Mouse (Mus musculus): Measurements from ENCODE around the gene Lrfn2. TPM values are rescaled to one million over a fixed set of nuclear protein-coding genes. Genes with fewer than 3 reads are reported as not detected.

Gene Lrfn2
- polyA plus RNA-seq, 1 experiment, result 3.1 TPM

DNA sequence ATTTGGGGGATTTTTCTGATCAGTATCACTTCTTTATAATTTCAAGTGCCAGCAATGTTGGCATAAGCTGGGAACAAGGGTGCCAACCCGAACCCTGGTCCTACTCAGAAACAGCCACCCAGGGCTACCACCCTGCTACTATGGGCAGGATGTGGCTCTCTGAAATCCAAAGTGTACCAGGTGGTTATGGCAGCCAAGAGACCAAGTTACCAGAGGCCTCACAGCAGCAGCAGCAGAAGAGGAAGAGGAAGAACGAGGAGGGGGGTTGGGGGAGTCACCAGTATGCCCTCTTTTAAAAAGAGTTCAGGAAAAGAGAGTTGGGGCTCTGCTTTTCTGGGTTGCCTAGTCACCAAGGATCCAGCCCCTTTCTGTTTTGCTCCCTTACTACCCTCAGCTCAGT lies 147.5 kb downstream of the Lrfn2 start:
- 64% methylated on average over 2 of the region's 2 CpGs for WGBS
- Histone ChIP-seq H3K27me3 (ENCODE audit: control insufficient read depth, insufficient read depth, low read length) (no peaks in the 10 kb centered on the region), H3K4me1 (ENCODE audit: control insufficient read depth, insufficient read depth, low read length) (no peaks in the 10 kb centered on the region; the same call in 1 of the 2 replicates), H3K27ac (ENCODE audit: insufficient read depth, low read length) (no peak overlapping the region), H3K4me3 (replicated peaks; ENCODE audit: insufficient read depth, low read depth, low read length) (no peak overlapping the region)
- TF ChIP-seq CTCF (IDR thresholded peaks at IDR 0.05; ENCODE audit: borderline replicate concordance, insufficient read depth, low read depth, low read length), result no peak
- no peak for TF ChIP-seq POLR2A (IDR thresholded peaks at IDR 0.05; ENCODE audit: borderline replicate concordance, insufficient read depth, low read length)
- DNase-seq, result no peak

DNA sequence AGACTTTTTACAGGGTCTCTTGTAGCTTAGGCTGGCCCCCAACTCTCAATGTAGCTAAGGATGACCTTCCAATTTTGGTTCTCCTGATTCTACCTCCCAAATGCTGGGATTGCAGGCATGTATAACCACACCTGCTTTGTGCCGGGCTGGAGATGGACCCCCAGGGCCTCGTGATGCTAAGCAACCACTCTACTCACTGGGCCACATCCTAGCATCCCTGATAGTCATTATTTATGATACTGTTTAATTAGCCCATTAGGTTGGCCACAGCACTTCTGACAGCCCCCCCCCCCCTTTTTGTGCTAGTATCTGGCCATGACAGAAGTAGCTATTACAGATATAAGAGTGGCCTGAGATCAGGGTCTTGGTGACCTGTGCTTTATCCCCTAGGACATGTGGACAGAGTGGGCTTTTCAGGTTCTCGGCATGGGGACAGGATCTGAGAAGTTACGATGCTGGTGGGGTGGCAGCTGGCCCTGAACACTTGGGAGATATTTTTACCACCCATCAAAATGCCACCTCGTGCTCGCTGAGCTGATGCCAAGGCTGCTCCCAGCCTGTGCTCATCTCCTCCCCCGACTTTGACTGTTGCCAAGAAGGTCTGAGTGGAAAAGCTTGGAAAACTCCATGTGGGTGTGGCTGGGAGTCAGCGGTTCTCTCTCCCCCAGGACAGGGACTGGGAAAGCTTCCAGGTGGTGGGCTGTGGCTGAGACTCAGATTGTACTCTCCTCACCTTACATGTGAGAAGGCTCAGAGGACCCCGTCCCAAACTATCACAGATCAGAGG lies 151.6 kb downstream of the Lrfn2 start:
- no peak overlapping the region for H3K4me3 ChIP-seq (replicated peaks; ENCODE audit: insufficient read depth, low read depth, low read length)
- no peaks in the 10 kb centered on the region; the same call in 1 of the 2 replicates for H3K4me1 ChIP-seq (ENCODE audit: control insufficient read depth, insufficient read depth, low read length)
- DNase-seq, result peak; percentile 9
- 26% methylated on average over 9 of the region's 9 CpGs for WGBS
- TF ChIP-seq CTCF (IDR thresholded peaks at IDR 0.05; ENCODE audit: borderline replicate concordance, insufficient read depth, low read depth, low read length), result no peak
- H3K27ac ChIP-seq (ENCODE audit: insufficient read depth, low read length), result no peak overlapping the region
- no peaks in the 10 kb centered on the region; the same call in 1 of the 2 replicates for H3K27me3 ChIP-seq (ENCODE audit: control insufficient read depth, insufficient read depth, low read length)

DNA sequence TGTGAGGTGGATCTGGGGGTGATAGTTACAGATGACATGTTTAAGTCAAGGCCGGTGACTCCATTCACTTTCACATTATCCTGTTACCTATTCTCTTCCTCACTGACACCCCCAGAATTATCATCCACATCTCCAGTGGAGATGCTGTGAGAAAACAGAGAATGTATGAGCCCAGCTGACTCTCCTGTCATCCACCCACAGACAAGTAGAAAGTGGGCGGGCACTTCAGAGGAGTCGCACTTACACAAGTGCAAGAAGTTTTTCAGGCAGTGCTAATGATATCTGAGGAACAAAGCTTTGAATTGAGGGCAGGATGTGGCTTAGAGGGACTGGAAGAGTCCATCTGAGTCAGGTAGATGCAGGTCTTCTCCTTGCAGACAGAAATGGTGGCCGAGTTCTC lies 152.9 kb downstream of the Lrfn2 start:
- 98% methylated on average over 4 of the region's 4 CpGs for WGBS
- DNase-seq, result no peak
- H3K27ac ChIP-seq (ENCODE audit: insufficient read depth, low read length), result no peak overlapping the region
- no peak overlapping the region for H3K4me3 ChIP-seq (replicated peaks; ENCODE audit: insufficient read depth, low read depth, low read length)
- no peaks in the 10 kb centered on the region; the same call in 1 of the 2 replicates for H3K4me1 ChIP-seq (ENCODE audit: control insufficient read depth, insufficient read depth, low read length)
- TF ChIP-seq CTCF (IDR thresholded peaks at IDR 0.05; ENCODE audit: borderline replicate concordance, insufficient read depth, low read depth, low read length), result no peak
- no peak for TF ChIP-seq POLR2A (IDR thresholded peaks at IDR 0.05; ENCODE audit: borderline replicate concordance, insufficient read depth, low read length)
- no peaks in the 10 kb centered on the region; the same call in 1 of the 2 replicates for H3K27me3 ChIP-seq (ENCODE audit: control insufficient read depth, insufficient read depth, low read length)

DNA sequence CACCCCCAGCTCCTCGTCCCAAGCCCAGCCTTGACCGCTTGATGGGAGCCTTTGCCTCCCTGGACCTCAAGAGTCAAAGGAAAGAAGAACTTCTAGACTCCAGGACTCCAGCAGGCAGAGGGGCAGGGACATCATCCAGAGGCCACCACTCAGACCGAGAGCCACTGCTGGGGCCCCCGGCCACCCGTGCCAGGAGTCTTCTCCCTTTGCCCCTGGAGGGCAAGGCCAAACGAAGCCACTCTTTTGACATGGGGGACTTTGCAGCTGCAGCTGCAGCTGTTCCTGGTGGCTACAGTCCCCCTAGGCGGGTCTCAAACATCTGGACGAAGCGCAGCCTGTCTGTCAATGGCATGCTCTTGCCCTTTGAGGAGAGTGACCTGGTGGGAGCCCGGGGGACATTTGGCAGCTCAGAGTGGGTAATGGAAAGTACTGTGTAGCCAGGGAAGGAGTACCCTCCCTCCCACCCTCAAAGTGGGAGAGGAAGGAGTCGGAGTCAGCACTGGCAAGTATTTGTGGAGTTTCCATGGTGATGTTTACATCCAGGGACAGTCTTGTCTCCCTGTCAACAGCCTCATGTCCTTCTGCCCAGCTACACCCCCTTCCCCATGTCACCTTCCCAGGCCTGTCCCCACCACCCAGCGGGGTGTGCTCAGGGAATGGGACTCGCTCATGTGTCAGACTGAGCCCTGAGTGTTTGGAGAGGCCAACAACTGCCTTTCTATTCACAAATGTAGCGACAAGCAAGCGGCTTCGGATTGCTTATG lies 164.8 kb downstream of the Lrfn2 start:
- Histone ChIP-seq H3K4me3 (replicated peaks; ENCODE audit: insufficient read depth, low read depth, low read length) (no peak overlapping the region), H3K27ac (ENCODE audit: insufficient read depth, low read length) (no peak overlapping the region), H3K27me3 (ENCODE audit: control insufficient read depth, insufficient read depth, low read length) (no peaks in the 10 kb centered on the region), H3K4me1 (ENCODE audit: control insufficient read depth, insufficient read depth, low read length) (no peaks in the 10 kb centered on the region)
- no peak for DNase-seq
- TF ChIP-seq POLR2A (IDR thresholded peaks at IDR 0.05; ENCODE audit: borderline replicate concordance, insufficient read depth, low read length) (no peak), CTCF (IDR thresholded peaks at IDR 0.05; ENCODE audit: borderline replicate concordance, insufficient read depth, low read depth, low read length) (no peak)
- WGBS, result 78% methylated on average over 16 of the region's 16 CpGs

DNA sequence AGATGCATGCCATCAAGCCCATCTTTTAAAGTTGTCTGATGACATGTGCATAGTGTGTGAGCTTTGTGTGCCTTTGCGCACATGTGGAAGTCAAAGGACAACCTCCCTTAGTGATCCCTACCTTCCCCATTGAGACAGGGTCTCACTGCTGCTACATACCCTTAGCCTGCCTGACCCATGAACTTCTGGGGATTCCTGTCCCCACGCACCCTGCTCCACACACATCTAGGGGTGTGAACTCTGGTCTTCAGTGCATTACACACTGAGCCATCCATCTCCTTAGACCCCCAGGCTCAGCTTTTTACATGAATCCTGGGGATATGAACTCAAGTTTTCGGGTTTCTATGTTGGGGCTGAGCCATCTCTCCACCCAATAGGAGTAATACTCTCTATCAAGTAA lies 179.2 kb downstream of the Lrfn2 start:
- 89% methylated on average over 3 of the region's 3 CpGs for WGBS
- no peak for DNase-seq

DNA sequence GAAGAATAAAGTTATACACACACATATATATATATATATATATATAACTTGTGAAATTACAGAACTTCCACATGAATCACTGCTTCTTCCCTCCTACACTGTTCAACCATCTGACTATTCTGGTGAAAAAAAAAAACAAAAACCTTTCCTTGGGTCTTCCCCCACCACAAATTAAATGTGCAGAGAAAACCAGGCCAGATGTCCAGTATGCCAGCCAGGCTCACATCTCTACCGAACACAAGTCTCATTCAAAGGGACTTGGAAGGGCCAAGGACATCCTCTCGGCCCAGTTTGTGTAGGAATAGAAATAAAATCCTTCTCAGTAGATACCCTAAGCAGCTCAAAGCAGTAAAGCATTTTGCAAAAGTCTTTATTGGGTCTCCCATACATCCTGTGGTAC lies 179.7 kb downstream of the Lrfn2 start:
- no peak for DNase-seq
- TF ChIP-seq CTCF (IDR thresholded peaks at IDR 0.05; ENCODE audit: borderline replicate concordance, insufficient read depth, low read depth, low read length) (no peak), POLR2A (IDR thresholded peaks at IDR 0.05; ENCODE audit: borderline replicate concordance, insufficient read depth, low read length) (no peak)
- no peak overlapping the region for H3K4me3 ChIP-seq (replicated peaks; ENCODE audit: insufficient read depth, low read depth, low read length)
- no peaks in the 10 kb centered on the region for H3K27me3 ChIP-seq (ENCODE audit: control insufficient read depth, insufficient read depth, low read length)
- H3K4me1 ChIP-seq (ENCODE audit: control insufficient read depth, insufficient read depth, low read length), result no peaks in the 10 kb centered on the region
- H3K27ac ChIP-seq (ENCODE audit: insufficient read depth, low read length), result no peak overlapping the region
- WGBS, result 72% methylated on average over 2 of the region's 2 CpGs

More for the DNA sequence above, 179.2 kb downstream of the Lrfn2 start:
- Histone ChIP-seq H3K4me1 (ENCODE audit: control insufficient read depth, insufficient read depth, low read length) (no peaks in the 10 kb centered on the region), H3K4me3 (replicated peaks; ENCODE audit: insufficient read depth, low read depth, low read length) (no peak overlapping the region), H3K27me3 (ENCODE audit: control insufficient read depth, insufficient read depth, low read length) (no peaks in the 10 kb centered on the region), H3K27ac (ENCODE audit: insufficient read depth, low read length) (no peak overlapping the region)
- TF ChIP-seq POLR2A (IDR thresholded peaks at IDR 0.05; ENCODE audit: borderline replicate concordance, insufficient read depth, low read length) (no peak), CTCF (IDR thresholded peaks at IDR 0.05; ENCODE audit: borderline replicate concordance, insufficient read depth, low read depth, low read length) (no peak)

DNA sequence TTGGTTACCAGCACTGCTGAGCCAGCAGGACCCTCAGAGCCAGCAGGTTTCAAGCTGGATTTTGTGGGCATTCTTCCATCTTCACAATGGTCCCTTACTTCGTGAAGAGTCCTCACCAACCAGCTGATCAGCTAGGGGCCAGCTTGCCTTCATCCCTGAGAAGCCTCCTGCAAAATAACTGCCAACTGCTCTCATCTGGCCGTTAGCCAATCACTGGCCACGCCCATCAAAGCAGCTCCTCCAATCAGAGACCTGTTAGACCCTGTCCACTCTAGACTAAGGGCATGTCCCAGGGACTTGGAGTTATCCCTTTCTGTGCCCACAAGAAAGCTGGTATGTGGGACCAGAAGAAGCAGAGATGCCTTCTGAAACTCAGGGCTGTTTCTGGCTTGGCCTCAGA lies 181.2 kb downstream of the Lrfn2 start:
- WGBS, result 21% methylated on average over 3 of the region's 3 CpGs
- H3K27ac ChIP-seq (ENCODE audit: insufficient read depth, low read length), result no peak overlapping the region
- no peaks in the 10 kb centered on the region for H3K4me1 ChIP-seq (ENCODE audit: control insufficient read depth, insufficient read depth, low read length)
- no peak overlapping the region for H3K4me3 ChIP-seq (replicated peaks; ENCODE audit: insufficient read depth, low read depth, low read length)
- no peak for TF ChIP-seq CTCF (IDR thresholded peaks at IDR 0.05; ENCODE audit: borderline replicate concordance, insufficient read depth, low read depth, low read length)
- TF ChIP-seq POLR2A (IDR thresholded peaks at IDR 0.05; ENCODE audit: borderline replicate concordance, insufficient read depth, low read length), result no peak
- H3K27me3 ChIP-seq (ENCODE audit: control insufficient read depth, insufficient read depth, low read length), result no peaks in the 10 kb centered on the region
- no peak for DNase-seq

DNA sequence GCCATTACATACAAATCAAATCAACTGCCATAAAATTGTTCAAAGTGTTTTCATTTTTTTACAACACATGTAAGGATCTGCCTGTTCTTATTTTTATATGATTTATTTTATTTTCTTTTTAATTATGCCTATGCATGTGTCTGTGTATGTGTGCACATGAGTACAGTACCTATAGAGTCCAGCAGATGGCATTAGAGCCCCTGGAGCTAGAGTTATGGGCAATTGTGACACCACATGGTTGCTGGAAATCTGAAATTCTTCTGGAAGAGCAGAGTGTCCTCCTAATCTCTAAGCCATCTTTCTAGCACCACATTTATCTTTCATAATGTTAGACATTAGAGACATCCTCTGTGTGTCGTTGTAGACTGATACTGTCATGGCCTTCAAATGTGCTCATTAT lies 192.0 kb downstream of the Lrfn2 start:
- TF ChIP-seq CTCF (IDR thresholded peaks at IDR 0.05; ENCODE audit: borderline replicate concordance, insufficient read depth, low read depth, low read length) (no peak), POLR2A (IDR thresholded peaks at IDR 0.05; ENCODE audit: borderline replicate concordance, insufficient read depth, low read length) (no peak)
- no peaks in the 10 kb centered on the region; the same call in 1 of the 2 replicates for H3K4me1 ChIP-seq (ENCODE audit: control insufficient read depth, insufficient read depth, low read length)
- WGBS, result 95% methylated on average over 1 of the region's 1 CpGs

More for the DNA sequence above, 192.0 kb downstream of the Lrfn2 start:
- no peaks in the 10 kb centered on the region for H3K27me3 ChIP-seq (ENCODE audit: control insufficient read depth, insufficient read depth, low read length)
- H3K27ac ChIP-seq (ENCODE audit: insufficient read depth, low read length), result no peak overlapping the region
- no peak for DNase-seq
- no peak overlapping the region for H3K4me3 ChIP-seq (replicated peaks; ENCODE audit: insufficient read depth, low read depth, low read length)
